Comparison of ENCODE assay signal across 8 mouse cellular contexts in genomic region chr5:20950093-20950492, GRCm38 (mm10). TPM values are rescaled to one million over a fixed set of nuclear protein-coding genes. Genes with fewer than 3 reads are reported as not detected.
DNase-seq lines count a peak whose midpoint lies in the region; ATAC-seq lines count a peak whose summit lies in the region.

No protein-coding gene starts in this region.

- H3K27ac ChIP-seq in hindbrain, embryonic 11.5 days (ENCODE audit: low read depth, low read length), result no peak overlapping the region
- H3K27ac ChIP-seq in midbrain, embryonic 12.5 days (replicated peaks), result no peak overlapping the region

- DNase-seq in kidney, adult 9 months, result peak; percentile 20
- DNase-seq in kidney, postnatal 10 days, result no peak
- DNase-seq in NIH3T3 (ENCODE audit: low read depth), result peak; percentile 17
- DNase-seq in hindbrain, embryonic 11.5 days (ENCODE audit: low spot score), result no peak
- DNase-seq in right cerebral cortex, postnatal 14 days, result no peak
- no peak for DNase-seq in spleen, adult 12 weeks (ENCODE audit: low spot score)
- no peak for DNase-seq in kidney, adult 11 months

- peak overlapping the region; percentile 52 for H3K4me2 ChIP-seq in hindbrain, embryonic 11.5 days (replicated peaks; ENCODE audit: low read depth, low read length)
- peak overlapping the region; percentile 62 for H3K4me2 ChIP-seq in midbrain, embryonic 12.5 days (replicated peaks)

- H3K9ac ChIP-seq in hindbrain, embryonic 11.5 days (ENCODE audit: low read depth, low read length), result peak overlapping the region; percentile 96; the same call in 1 of the 2 replicates
- peak overlapping the region; percentile 96 for H3K9ac ChIP-seq in midbrain, embryonic 12.5 days (replicated peaks)

- H3K4me1 ChIP-seq in hindbrain, embryonic 11.5 days (replicated peaks; ENCODE audit: control insufficient read depth, insufficient read depth, low read length), result no peaks in the 10 kb centered on the region
- peaks cover 17% of the 10 kb centered on the region for H3K4me1 ChIP-seq in midbrain, embryonic 12.5 days

- no peaks in the 10 kb centered on the region for H3K27me3 ChIP-seq in hindbrain, embryonic 11.5 days (ENCODE audit: control insufficient read depth, insufficient read depth, low read length)
- H3K27me3 ChIP-seq in midbrain, embryonic 12.5 days, result no peaks in the 10 kb centered on the region

- no peaks in the 10 kb centered on the region for H3K9me3 ChIP-seq in hindbrain, embryonic 11.5 days (ENCODE audit: control insufficient read depth, low read length)
- H3K9me3 ChIP-seq in midbrain, embryonic 12.5 days, result no peaks in the 10 kb centered on the region

- H3K4me3 ChIP-seq in hindbrain, embryonic 11.5 days (ENCODE audit: low read depth, low read length), result peak overlapping the region; percentile 74
- H3K4me3 ChIP-seq in midbrain, embryonic 12.5 days, result peak overlapping the region; percentile 93

- WGBS in hindbrain, embryonic 11.5 days, result 19% methylated on average over 5 of the region's 5 CpGs
- 9% methylated on average over 5 of the region's 5 CpGs for WGBS in midbrain, embryonic 12.5 days

- ATAC-seq in hindbrain, embryonic 11.5 days (ENCODE audit: low FRiP score), result no peak
- no peak for ATAC-seq in midbrain, embryonic 12.5 days (ENCODE audit: low FRiP score, low read depth)

- H3K36me3 ChIP-seq in hindbrain, embryonic 11.5 days (ENCODE audit: control insufficient read depth, insufficient read depth, low read length), result no peaks in the 10 kb centered on the region
- no peaks in the 10 kb centered on the region for H3K36me3 ChIP-seq in midbrain, embryonic 12.5 days

RNA-seq across cellular contexts. Expression of gene Rsbn1l, which starts 6.1 kb away (rescaled TPM):
- polyA plus RNA-seq in hindbrain, embryonic 11.5 days (2014; fragmentation: Nextera tagmentation; extraction: Ambion mirVana), result 5.8 and 7.3 TPM in 2 replicates
- 6.5 and 6.9 TPM in 2 replicates for polyA plus RNA-seq in midbrain, embryonic 12.5 days (2016; fragmentation: Nextera tagmentation; extraction: Ambion mirVana)

Comparison
In these comparisons a context has a peak if more than half of its experiments do, and no peak if none do; other contexts are left out.
1. DNase-seq: peak in kidney, adult 9 months (single experiment) and NIH3T3 (single experiment); none in kidney, postnatal 10 days (single experiment), hindbrain, embryonic 11.5 days (single experiment), right cerebral cortex, postnatal 14 days (single experiment), spleen, adult 12 weeks (single experiment) and kidney, adult 11 months (single experiment).